20 mouse cellular contexts compared by ENCODE assay signal in genomic region chr4:109102574-109102973, GRCm38 (mm10).
A peak's percentile ranks its signal among the peaks of the same experiment; 100 is the strongest.
DNase-seq lines count a peak whose midpoint lies in the region; ATAC-seq lines count a peak whose summit lies in the region.
"Had no signal": no experiment of that assay in that cellular context is flagged by ENCODE, and none has a peak within 500 bp of the region (broad histone marks: within the 10 kb centered on the region; RNA-seq: fewer than 3 reads in every experiment).

No protein-coding gene starts in this region.

- H3K27me3 ChIP-seq in liver, embryonic 11.5 days (replicated peaks; ENCODE audit: control insufficient read depth, insufficient read depth, low read length): no peaks in the 10 kb centered on the region
- H3K27me3 ChIP-seq: embryonic facial prominence, embryonic 15.5 days; heart, embryonic 12.5 days; hindbrain, embryonic 15.5 days; limb, embryonic 15.5 days; midbrain, embryonic 12.5 days had no signal

- no peak overlapping the region for H3K4me2 ChIP-seq in liver, embryonic 11.5 days
- H3K4me2 ChIP-seq: embryonic facial prominence, embryonic 15.5 days; heart, embryonic 12.5 days; hindbrain, embryonic 15.5 days; limb, embryonic 15.5 days; midbrain, embryonic 12.5 days had no signal

- H3K27ac ChIP-seq in liver, embryonic 11.5 days (ENCODE audit: low read depth, low read length): no peak overlapping the region
- H3K27ac ChIP-seq: forebrain, embryonic 10.5 days; hindbrain, embryonic 15.5 days; limb, embryonic 15.5 days; midbrain, embryonic 12.5 days had no signal

- H3K9ac ChIP-seq in liver, embryonic 11.5 days (ENCODE audit: low read depth, low read length): no peak overlapping the region
- H3K9ac ChIP-seq: embryonic facial prominence, embryonic 15.5 days; heart, embryonic 12.5 days; hindbrain, embryonic 15.5 days; limb, embryonic 15.5 days; liver, postnatal 0 days; midbrain, embryonic 12.5 days had no signal

- 73% methylated on average over 5 of the region's 5 CpGs for WGBS in liver, embryonic 11.5 days

- peak; percentile 78 for DNase-seq in CD4-positive helper T cell, adult 2 months (ENCODE audit: low read depth, low spot score)
- DNase-seq in induced T-regulatory cell, adult 2 months (ENCODE audit: low read depth): peak; percentile 80
- DNase-seq in thymus, postnatal 14 days: peak; percentile 25
- DNase-seq in liver, embryonic 11.5 days (ENCODE audit: low spot score): no peak
- DNase-seq in lung, postnatal 36 days: no peak
- DNase-seq: cerebellum, adult 9-11 months; embryo, embryonic 11 days; gastrocnemius, postnatal 25 days; kidney, adult 18-20 months; kidney, postnatal 4 days; liver, postnatal 0 days; lung, postnatal 14 days had no signal

- no peaks in the 10 kb centered on the region for H3K36me3 ChIP-seq in liver, embryonic 11.5 days (ENCODE audit: control insufficient read depth, insufficient read depth, low read length)

- no peak overlapping the region for H3K4me3 ChIP-seq in liver, embryonic 11.5 days (ENCODE audit: low read depth, low read length)
- H3K4me3 ChIP-seq: embryonic facial prominence, embryonic 15.5 days; forebrain, embryonic 10.5 days; heart, embryonic 12.5 days; hindbrain, embryonic 15.5 days; limb, embryonic 15.5 days; midbrain, embryonic 12.5 days had no signal

- peak; percentile 65 for ATAC-seq in CD4-positive, CD25-positive, alpha-beta regulatory T cell, adult 4 months
- ATAC-seq in liver, embryonic 11.5 days (replicated peaks; ENCODE audit: low FRiP score): no peak
- ATAC-seq in frontal cortex, adult (ENCODE audit: low TSS enrichment): no peak
- ATAC-seq: liver, postnatal 0 days had no signal

- no peaks in the 10 kb centered on the region for H3K9me3 ChIP-seq in liver, embryonic 11.5 days (ENCODE audit: control insufficient read depth, low read length)
- H3K9me3 ChIP-seq: embryonic facial prominence, embryonic 15.5 days; forebrain, embryonic 10.5 days; heart, embryonic 12.5 days; hindbrain, embryonic 15.5 days; limb, embryonic 15.5 days; midbrain, embryonic 12.5 days had no signal

- H3K4me1 ChIP-seq in liver, embryonic 11.5 days (replicated peaks; ENCODE audit: control insufficient read depth, insufficient read depth, low read length): no peaks in the 10 kb centered on the region
- H3K4me1 ChIP-seq: forebrain, embryonic 10.5 days; hindbrain, embryonic 15.5 days; limb, embryonic 15.5 days; midbrain, embryonic 12.5 days had no signal

Comparison
In these comparisons a context has a peak if more than half of its experiments do, and no peak if none do; other contexts are left out.
1. DNase-seq: peak in CD4-positive helper T cell, adult 2 months (single experiment), induced T-regulatory cell, adult 2 months (single experiment) and thymus, postnatal 14 days (single experiment); none in liver, embryonic 11.5 days (single experiment) and lung, postnatal 36 days (single experiment).